Comparison of ENCODE assay signal across 8 mouse cellular contexts in genomic region chr17:26423967-26424641, GRCm38 (mm10). TPM values are rescaled to one million over a fixed set of nuclear protein-coding genes. Genes with fewer than 3 reads are reported as not detected.
A peak's percentile ranks its signal among the peaks of the same experiment; 100 is the strongest.
DNase-seq lines count a peak whose midpoint lies in the region; ATAC-seq and TF ChIP-seq lines count a peak whose summit lies in the region.

No protein-coding gene starts in this region.

- no peaks in the 10 kb centered on the region; the same call in 1 of the 2 replicates for H3K36me3 ChIP-seq in forebrain, postnatal 0 days (ENCODE audit: insufficient read depth)
- no peaks in the 10 kb centered on the region for H3K36me3 ChIP-seq in forebrain, embryonic 12.5 days (replicated peaks)
- no peaks in the 10 kb centered on the region for H3K36me3 ChIP-seq in spleen, adult 2 months (ENCODE audit: control insufficient read depth, insufficient read depth, low read length)
- no peaks in the 10 kb centered on the region for H3K36me3 ChIP-seq in neural tube, embryonic 15.5 days

- 0 out of 2 replicates have a peak, but pooled peaks have one; percentile 9 for TF ChIP-seq CTCF in forebrain, postnatal 0 days (IDR thresholded peaks at IDR 0.05; ENCODE audit: low read depth)
- no peak for TF ChIP-seq CTCF in spleen, adult 2 months (IDR thresholded peaks at IDR 0.05; ENCODE audit: extremely low read depth, insufficient read depth, insufficient read length, insufficient replicate concordance)

- ATAC-seq in forebrain, postnatal 0 days, result peak; percentile 62
- ATAC-seq in forebrain, embryonic 12.5 days (ENCODE audit: low FRiP score), result no peak
- no peak for ATAC-seq in neural tube, embryonic 15.5 days (ENCODE audit: low FRiP score)

- peak overlapping the region; percentile 51; the same call in 1 of the 2 replicates for H3K27ac ChIP-seq in forebrain, postnatal 0 days (ENCODE audit: low read depth, low read length)
- no peak overlapping the region for H3K27ac ChIP-seq in forebrain, embryonic 12.5 days
- H3K27ac ChIP-seq in spleen, adult 2 months (ENCODE audit: insufficient read depth, low read length), result peak overlapping the region; percentile 22
- peak overlapping the region; percentile 37; the same call in 1 of the 2 replicates for H3K27ac ChIP-seq in neural tube, embryonic 15.5 days (replicated peaks)

- peaks cover 3% of the 10 kb centered on the region; the same call in 1 of the 2 replicates for H3K4me1 ChIP-seq in forebrain, postnatal 0 days (ENCODE audit: insufficient read depth)
- H3K4me1 ChIP-seq in forebrain, embryonic 12.5 days, result peaks cover 4% of the 10 kb centered on the region; the same call in 1 of the 2 replicates
- no peaks in the 10 kb centered on the region; the same call in 1 of the 2 replicates for H3K4me1 ChIP-seq in spleen, adult 2 months (ENCODE audit: control insufficient read depth, insufficient read depth, insufficient read length)
- H3K4me1 ChIP-seq in neural tube, embryonic 15.5 days, result peaks cover 18% of the 10 kb centered on the region

- H3K27me3 ChIP-seq in forebrain, postnatal 0 days (ENCODE audit: insufficient read depth, low read length), result no peaks in the 10 kb centered on the region
- peaks cover 20% of the 10 kb centered on the region for H3K27me3 ChIP-seq in forebrain, embryonic 12.5 days
- H3K27me3 ChIP-seq in spleen, adult 2 months (ENCODE audit: control insufficient read depth, insufficient read depth, low read length), result no peaks in the 10 kb centered on the region
- H3K27me3 ChIP-seq in neural tube, embryonic 15.5 days (replicated peaks), result no peaks in the 10 kb centered on the region

- DNase-seq in forebrain, postnatal 0 days, result peak; percentile 62
- no peak for DNase-seq in spleen, adult 2 months (ENCODE audit: low read depth in 1 of 2, low spot score in 2 of 2)
- no peak for DNase-seq in spleen, postnatal 36 days (ENCODE audit: low spot score in 2 of 2)
- DNase-seq in kidney, adult 8-10 months, result peak; percentile 85 to 90
- no peak for DNase-seq in thymus, postnatal 25 days
- DNase-seq in cerebellum, adult 11 months, result no peak

- H3K4me2 ChIP-seq in forebrain, postnatal 0 days (ENCODE audit: low read depth), result no peak overlapping the region
- no peak overlapping the region for H3K4me2 ChIP-seq in forebrain, embryonic 12.5 days
- H3K4me2 ChIP-seq in neural tube, embryonic 15.5 days, result no peak overlapping the region

- no peak for TF ChIP-seq POLR2A in spleen, adult 2 months (IDR thresholded peaks at IDR 0.05; ENCODE audit: low read depth, low read length)

- H3K9ac ChIP-seq in forebrain, postnatal 0 days, result no peak overlapping the region
- H3K9ac ChIP-seq in forebrain, embryonic 12.5 days, result no peak overlapping the region
- H3K9ac ChIP-seq in neural tube, embryonic 15.5 days (replicated peaks), result no peak overlapping the region

- no peaks in the 10 kb centered on the region for H3K9me3 ChIP-seq in forebrain, postnatal 0 days (ENCODE audit: low read length)
- no peaks in the 10 kb centered on the region for H3K9me3 ChIP-seq in forebrain, embryonic 12.5 days
- H3K9me3 ChIP-seq in neural tube, embryonic 15.5 days (replicated peaks), result no peaks in the 10 kb centered on the region

- WGBS in forebrain, postnatal 0 days, result 19% methylated on average over 11 of the region's 11 CpGs
- WGBS in forebrain, embryonic 12.5 days, result 31% methylated on average over 11 of the region's 11 CpGs
- 54% methylated on average over 11 of the region's 11 CpGs for WGBS in spleen, adult 2 months
- 35% methylated on average over 11 of the region's 11 CpGs for WGBS in neural tube, embryonic 15.5 days

- H3K4me3 ChIP-seq in forebrain, postnatal 0 days (ENCODE audit: low read depth, low read length), result no peak overlapping the region
- H3K4me3 ChIP-seq in forebrain, embryonic 12.5 days (replicated peaks), result no peak overlapping the region
- no peak overlapping the region for H3K4me3 ChIP-seq in spleen, adult 2 months (ENCODE audit: extremely low read depth, insufficient read depth, insufficient read length)
- H3K4me3 ChIP-seq in neural tube, embryonic 15.5 days (replicated peaks), result no peak overlapping the region

RNA-seq across cellular contexts. Expression of gene Neurl1b, which starts 9.5 kb away (rescaled TPM):
- 59.1 and 74.1 TPM in 2 replicates for total RNA-seq in forebrain, postnatal 0 days (2014; rRNA removed)
- polyA plus RNA-seq in forebrain, postnatal 0 days (2015; fragmentation: Nextera tagmentation; extraction: Ambion mirVana), result 2.2 and 3.9 TPM in 2 replicates
- polyA plus RNA-seq in forebrain, embryonic 12.5 days (2016; fragmentation: Nextera tagmentation; extraction: Ambion mirVana), result 0.57 and 0.72 TPM in 2 replicates
- 7.9 and 14.5 TPM in 2 replicates for polyA plus RNA-seq in spleen, adult 2 months (2012; rRNA removed)
- polyA plus RNA-seq in neural tube, embryonic 15.5 days (2015; fragmentation: Nextera tagmentation; extraction: Ambion mirVana), result 1.3 and 1.8 TPM in 2 replicates

Comparison
In these comparisons a context has a peak if more than half of its experiments do, and no peak if none do; other contexts are left out.
1. DNase-seq: peak in forebrain, postnatal 0 days (single experiment) and kidney, adult 8-10 months (2 of 2); none in spleen, adult 2 months (0 of 2), spleen, postnatal 36 days (0 of 2), thymus, postnatal 25 days (single experiment) and cerebellum, adult 11 months (single experiment).